Mouse (Mus musculus) liver, embryonic 14.5 days (tissue): ENCODE measurements at regions not wholly inside any gene's neighbourhood (a gene's known extent, or its start where the extent isn't known, plus 50 kb on each side); places are given as distances from the start of the nearest gene placed in this dataset.

Experiments used
- CTCF ChIP-seq: IDR thresholded peaks from 2 replicates; pipeline ENCODE4 v1.5.1; 2016; ENCODE audit warnings: antibody characterized with exemption, low read depth, control low read depth
- EP300 ChIP-seq: IDR thresholded peaks from 2 replicates; pipeline ENCODE4 v1.6.1; 2016; ENCODE audit warnings: antibody characterized with exemption, low read depth

DNA sequence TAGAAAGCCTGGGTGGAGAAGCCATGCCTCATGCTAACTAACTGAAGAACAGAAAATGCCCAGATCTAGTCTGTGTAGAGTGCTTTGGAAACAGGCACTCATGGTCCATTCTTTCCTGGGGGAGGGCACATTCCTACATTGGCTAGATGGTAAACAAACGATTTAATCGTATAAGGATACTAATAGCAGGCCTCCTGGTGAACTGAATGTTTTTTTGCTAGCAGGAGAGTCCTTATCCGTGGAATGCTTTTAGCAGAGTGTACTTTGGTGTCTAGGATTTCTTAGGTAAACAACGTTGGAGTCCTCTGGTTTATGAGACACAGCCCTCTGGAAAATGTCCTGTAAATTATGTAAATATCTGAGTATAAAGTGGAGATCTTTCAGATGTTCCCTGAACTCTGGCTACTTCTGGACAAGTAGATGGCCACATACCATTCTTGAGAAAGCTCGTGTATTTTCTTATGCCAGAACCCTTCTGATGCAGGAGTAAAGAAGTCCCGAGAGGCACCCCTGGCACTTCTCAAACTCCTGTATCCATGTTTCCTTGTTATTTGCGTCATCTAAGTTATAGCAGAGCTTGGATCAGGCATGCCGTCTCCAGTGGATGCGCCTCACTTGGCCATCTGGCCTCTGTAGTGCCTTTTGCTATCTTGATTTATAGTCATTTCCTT lies 216.6 kb upstream of the Kif2a start:
- TF ChIP-seq CTCF (no peak), EP300 (no peak)
